Mouse (Mus musculus): Measurements from ENCODE around the gene Ppil2.

DNA sequence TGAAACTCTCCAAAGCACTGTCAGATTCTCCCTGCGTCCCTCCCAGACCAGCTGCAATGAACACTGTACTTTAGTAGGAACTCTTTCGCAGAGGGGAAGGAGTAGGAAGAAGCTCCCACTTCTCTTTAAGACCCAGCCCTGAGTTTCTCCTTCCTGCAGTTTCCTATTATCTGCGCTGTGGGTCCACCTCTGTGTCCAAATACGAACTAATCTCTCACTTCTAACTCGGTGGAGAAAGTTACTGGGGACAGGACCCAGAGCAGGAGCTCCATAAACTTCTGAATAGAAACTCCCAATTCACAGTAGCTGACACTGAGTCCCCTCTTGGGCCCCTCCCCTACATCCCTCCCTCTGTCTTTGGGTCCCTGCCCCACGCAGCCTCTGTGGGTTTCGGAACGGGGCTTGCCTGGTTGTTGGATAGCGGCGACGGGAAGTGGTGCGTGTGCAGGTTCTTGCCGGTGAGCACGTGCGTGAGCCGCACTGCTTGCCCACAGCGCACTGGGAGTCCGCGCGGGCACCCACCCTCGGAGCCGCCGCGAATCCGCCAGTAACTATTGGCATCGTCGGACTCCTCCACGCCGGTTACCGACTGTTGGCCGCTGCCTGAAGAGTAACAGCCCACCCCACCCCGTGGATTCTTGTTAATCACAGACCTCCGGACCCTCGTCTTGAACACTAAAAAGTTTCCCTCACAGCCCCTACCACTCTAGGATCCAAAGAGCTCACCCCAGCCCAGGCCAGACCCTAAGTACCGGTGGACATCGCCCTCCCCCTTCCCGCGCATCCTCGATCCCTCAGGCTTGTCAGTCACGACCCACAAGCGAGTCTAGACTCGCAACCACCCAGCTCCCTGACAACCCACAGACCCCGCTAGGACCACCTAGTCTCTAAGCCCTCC, 20.4 kb upstream of the Ppil2 start:
- TF ChIP-seq POLR2A (IDR thresholded peaks at IDR 0.05; ENCODE audit: low read depth, low read length) = no peak
- peak; percentile 31; the same call in 1 of the 2 replicates for TF ChIP-seq CTCF (conservative IDR thresholded peaks at IDR 0.05; ENCODE audit: insufficient read depth, insufficient read length, low read depth, low read length)

Measured in kidney, adult 2 months (tissue).